9 mouse cellular contexts compared by ENCODE assay signal in genomic region chr12:40220896-40221295, GRCm38 (mm10). TPM values are rescaled to one million over a fixed set of nuclear protein-coding genes. Genes with fewer than 3 reads are reported as not detected.
DNase-seq lines count a peak whose midpoint lies in the region; ATAC-seq and TF ChIP-seq lines count a peak whose summit lies in the region.
"Had no signal": no experiment of that assay in that cellular context is flagged by ENCODE, and none has a peak within 500 bp of the region (broad histone marks: within the 10 kb centered on the region; RNA-seq: fewer than 3 reads in every experiment).

No protein-coding gene starts in this region.

- no peaks in the 10 kb centered on the region for H3K9me3 ChIP-seq in embryonic facial prominence, embryonic 15.5 days (replicated peaks)
- H3K9me3 ChIP-seq in intestine, postnatal 0 days (ENCODE audit: control insufficient read depth), result no peaks in the 10 kb centered on the region
- no peaks in the 10 kb centered on the region for H3K9me3 ChIP-seq in neural tube, embryonic 12.5 days

- H3K36me3 ChIP-seq in embryonic facial prominence, embryonic 15.5 days, result peaks cover 3% of the 10 kb centered on the region; the same call in 1 of the 2 replicates
- H3K36me3 ChIP-seq in intestine, postnatal 0 days (ENCODE audit: control insufficient read depth, insufficient read depth), result no peaks in the 10 kb centered on the region
- H3K36me3 ChIP-seq in neural tube, embryonic 12.5 days, result peaks cover 4% of the 10 kb centered on the region; the same call in 1 of the 2 replicates

- H3K4me2 ChIP-seq in embryonic facial prominence, embryonic 15.5 days (replicated peaks), result peak overlapping the region; percentile 66
- H3K4me2 ChIP-seq in intestine, postnatal 0 days (replicated peaks; ENCODE audit: low read depth), result peak overlapping the region; percentile 82
- peak overlapping the region; percentile 67 for H3K4me2 ChIP-seq in neural tube, embryonic 12.5 days (replicated peaks)

- H3K4me3 ChIP-seq in layer of hippocampus, adult 2 months, result peak overlapping the region; percentile 89
- peak overlapping the region; percentile 85 for H3K4me3 ChIP-seq in embryonic facial prominence, embryonic 15.5 days (replicated peaks)
- peak overlapping the region; percentile 99; the same call in 1 of the 2 replicates for H3K4me3 ChIP-seq in intestine, postnatal 0 days (ENCODE audit: low read depth, low read length)
- H3K4me3 ChIP-seq in neural tube, embryonic 12.5 days, result peak overlapping the region; percentile 92; the same call in 1 of the 2 replicates

- WGBS in embryonic facial prominence, embryonic 15.5 days, result 4% methylated on average over 3 of the region's 3 CpGs
- WGBS in intestine, postnatal 0 days, result 5% methylated on average over 3 of the region's 3 CpGs
- 43% methylated on average over 3 of the region's 3 CpGs for WGBS in neural tube, embryonic 12.5 days

- no peak for ATAC-seq in embryonic facial prominence, embryonic 15.5 days (ENCODE audit: insufficient number of reproducible peaks, low FRiP score, low TSS enrichment, low read depth)
- ATAC-seq in intestine, postnatal 0 days, result no peak
- ATAC-seq in neural tube, embryonic 12.5 days (ENCODE audit: low FRiP score, low read depth), result no peak

- no peaks in the 10 kb centered on the region for H3K27me3 ChIP-seq in embryonic facial prominence, embryonic 15.5 days
- H3K27me3 ChIP-seq in intestine, postnatal 0 days (replicated peaks; ENCODE audit: control insufficient read depth, insufficient read depth, low read length), result no peaks in the 10 kb centered on the region
- no peaks in the 10 kb centered on the region for H3K27me3 ChIP-seq in neural tube, embryonic 12.5 days (replicated peaks)

- H3K9ac ChIP-seq in embryonic facial prominence, embryonic 15.5 days, result no peak overlapping the region
- H3K9ac ChIP-seq in intestine, postnatal 0 days (ENCODE audit: low read depth, low read length), result no peak overlapping the region
- peak overlapping the region; percentile 29 for H3K9ac ChIP-seq in neural tube, embryonic 12.5 days

- peak overlapping the region; percentile 98 for H3K27ac ChIP-seq in layer of hippocampus, adult 2 months
- no peak overlapping the region for H3K27ac ChIP-seq in embryonic facial prominence, embryonic 15.5 days (replicated peaks)
- no peak overlapping the region for H3K27ac ChIP-seq in intestine, postnatal 0 days (ENCODE audit: low read depth, low read length)
- no peak overlapping the region for H3K27ac ChIP-seq in neural tube, embryonic 12.5 days

- no peak for TF ChIP-seq CTCF in layer of hippocampus, adult 2 months (conservative IDR thresholded peaks at IDR 0.05)
- no peak for TF ChIP-seq CTCF in intestine, postnatal 0 days (IDR thresholded peaks at IDR 0.05; ENCODE audit: low read depth)

- H3K4me1 ChIP-seq in embryonic facial prominence, embryonic 15.5 days, result peaks cover 21% of the 10 kb centered on the region
- 0 out of 2 replicates have a peak, but pooled peaks cover 3% of the 10 kb centered on the region for H3K4me1 ChIP-seq in intestine, postnatal 0 days (replicated peaks; ENCODE audit: control insufficient read depth, insufficient read depth, low read length)
- H3K4me1 ChIP-seq in neural tube, embryonic 12.5 days, result peaks cover 18% of the 10 kb centered on the region

- DNase-seq in layer of hippocampus, adult 2 months (ENCODE audit: low spot score in 2 of 2), result no peak
- DNase-seq in layer of hippocampus, postnatal 36 days, result no peak
- no peak for DNase-seq in retina, postnatal 1 day
- no peak for DNase-seq in urinary bladder, postnatal 36 days (ENCODE audit: low spot score in 2 of 2)
- DNase-seq in urinary bladder, postnatal 10 days (ENCODE audit: low spot score), result no peak
- DNase-seq: spleen, adult 18-20 months had no signal

RNA-seq across cellular contexts. Expression of gene Lsmem1, which starts 21.6 kb away (rescaled TPM):
- total RNA-seq in layer of hippocampus, adult 2 months (2021), result under 1 TPM; 0.37 to 0.72 TPM
- under 1 TPM; 0.30 to 0.51 TPM for total RNA-seq in layer of hippocampus, postnatal 36 days (2021)
- 1.4 and 1.9 TPM in 2 replicates for polyA plus RNA-seq in embryonic facial prominence, embryonic 15.5 days (2015; fragmentation: Nextera tagmentation; extraction: Ambion mirVana)
- polyA plus RNA-seq in intestine, postnatal 0 days (2015; fragmentation: Nextera tagmentation; extraction: Ambion mirVana), result not detected in 2 replicates
- polyA plus RNA-seq in neural tube, embryonic 12.5 days (2016; fragmentation: Nextera tagmentation; extraction: Ambion mirVana), result 0.09 and 0.15 TPM in 2 replicates

RNA-seq across cellular contexts. Expression of gene Ifrd1, which starts 27.4 kb away (rescaled TPM):
- total RNA-seq in layer of hippocampus, adult 2 months (2021), result 100 to 1,000 TPM in 1 of 2 experiments, 10 to 100 TPM in 1; 89.3 to 102 TPM
- 10 to 100 TPM; 90.6 to 92.6 TPM for total RNA-seq in layer of hippocampus, postnatal 36 days (2021)
- polyA plus RNA-seq in embryonic facial prominence, embryonic 15.5 days (2015; fragmentation: Nextera tagmentation; extraction: Ambion mirVana), result 104 and 108 TPM in 2 replicates
- 98.3 and 113 TPM in 2 replicates for polyA plus RNA-seq in intestine, postnatal 0 days (2015; fragmentation: Nextera tagmentation; extraction: Ambion mirVana)
- 159 and 186 TPM in 2 replicates for polyA plus RNA-seq in neural tube, embryonic 12.5 days (2016; fragmentation: Nextera tagmentation; extraction: Ambion mirVana)
